10 mouse cellular contexts compared by ENCODE assay signal in the genomic region with DNA sequence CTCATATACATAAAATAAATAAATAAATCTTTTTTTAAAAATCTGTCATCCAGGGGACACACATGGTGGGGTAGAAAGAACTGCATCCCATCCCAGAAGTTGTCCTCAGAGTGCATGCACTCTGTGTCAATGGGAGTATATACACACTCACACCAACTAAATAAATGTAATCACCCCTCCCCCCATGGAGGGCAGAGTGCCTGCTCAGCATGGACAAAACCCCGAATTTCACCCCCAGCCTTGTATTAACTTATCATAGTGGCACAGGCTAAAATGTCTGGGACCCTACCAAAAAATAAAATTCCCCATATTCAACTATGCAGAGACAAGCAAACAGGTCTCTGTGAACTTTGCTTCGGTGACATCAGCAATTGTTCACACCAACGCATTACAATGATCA. TPM values are rescaled to one million over a fixed set of nuclear protein-coding genes. Genes with fewer than 3 reads are reported as not detected.
DNase-seq lines count a peak whose midpoint lies in the region; ATAC-seq and TF ChIP-seq lines count a peak whose summit lies in the region.
"Had no signal": no experiment of that assay in that cellular context is flagged by ENCODE, and none has a peak within 500 bp of the region (broad histone marks: within the 10 kb centered on the region; RNA-seq: fewer than 3 reads in every experiment).

No protein-coding gene starts in this region.

- no peak overlapping the region for H3K4me3 ChIP-seq in hindbrain, embryonic 12.5 days
- no peak overlapping the region for H3K4me3 ChIP-seq in hindbrain, embryonic 16.5 days (ENCODE audit: low read length)
- peak overlapping the region; percentile 52 to 66 for H3K4me3 ChIP-seq in MEL (ENCODE audit: control insufficient read depth in 1 of 2, insufficient read depth in 1 of 2, low read depth in 2 of 2, low read length in 2 of 2)
- H3K4me3 ChIP-seq in forebrain, embryonic 13.5 days = no peak overlapping the region
- peak overlapping the region; percentile 73 for H3K4me3 ChIP-seq in liver, embryonic 13.5 days (replicated peaks)

- no peak overlapping the region for H3K9ac ChIP-seq in hindbrain, embryonic 12.5 days
- H3K9ac ChIP-seq in hindbrain, embryonic 16.5 days (ENCODE audit: low read depth, low read length) = no peak overlapping the region
- peak overlapping the region; percentile 76 for H3K9ac ChIP-seq in MEL (ENCODE audit: control insufficient read depth, low read depth, low read length, poor library complexity, severe bottlenecking)
- H3K9ac ChIP-seq in forebrain, embryonic 13.5 days = no peak overlapping the region
- peak overlapping the region; percentile 76; the same call in 1 of the 2 replicates for H3K9ac ChIP-seq in liver, embryonic 13.5 days

- no peak for TF ChIP-seq RAD21 in MEL (IDR thresholded peaks at IDR 0.05; ENCODE audit: low read depth, low read length)

- no peak for ATAC-seq in hindbrain, embryonic 12.5 days (ENCODE audit: low FRiP score)
- no peak for ATAC-seq in hindbrain, embryonic 16.5 days
- no peak for ATAC-seq in forebrain, embryonic 13.5 days
- ATAC-seq in liver, embryonic 13.5 days (ENCODE audit: low read depth) = no peak

- TF ChIP-seq CTCF in MEL (IDR thresholded peaks at IDR 0.05 in 2 of 3, conservative IDR thresholded peaks at IDR 0.05 in 1 of 3; ENCODE audit: control insufficient read depth in 1 of 3, insufficient read depth in 1 of 3, low read depth in 2 of 3, low read length in 3 of 3, poor library complexity in 1 of 3, severe bottlenecking in 1 of 3) = no peak

- no peak overlapping the region for H3K27ac ChIP-seq in hindbrain, embryonic 12.5 days
- H3K27ac ChIP-seq in hindbrain, embryonic 16.5 days (ENCODE audit: low read depth, low read length) = no peak overlapping the region
- peak overlapping the region; percentile 87 for H3K27ac ChIP-seq in MEL (ENCODE audit: control insufficient read depth, low read depth, low read length)
- no peak overlapping the region for H3K27ac ChIP-seq in forebrain, embryonic 13.5 days
- H3K27ac ChIP-seq in liver, embryonic 13.5 days = no peak overlapping the region

- H3K9me3 ChIP-seq in hindbrain, embryonic 12.5 days (replicated peaks) = 0 out of 2 replicates have a peak, but pooled peaks cover 3% of the 10 kb centered on the region
- H3K9me3 ChIP-seq in hindbrain, embryonic 16.5 days (ENCODE audit: control insufficient read depth, low read length) = no peaks in the 10 kb centered on the region
- H3K9me3 ChIP-seq in MEL (replicated peaks; ENCODE audit: insufficient read depth, low read length) = no peaks in the 10 kb centered on the region
- H3K9me3 ChIP-seq in forebrain, embryonic 13.5 days (replicated peaks) = no peaks in the 10 kb centered on the region; the same call in 1 of the 2 replicates
- no peaks in the 10 kb centered on the region for H3K9me3 ChIP-seq in liver, embryonic 13.5 days (replicated peaks)
- H3K9me3 ChIP-seq: G1E had no signal

- H3K36me3 ChIP-seq in hindbrain, embryonic 12.5 days = no peaks in the 10 kb centered on the region
- H3K36me3 ChIP-seq in hindbrain, embryonic 16.5 days (ENCODE audit: control insufficient read depth, insufficient read depth, low read length) = no peaks in the 10 kb centered on the region
- peaks cover 2 to 15% of the 10 kb centered on the region in 2 experiments; a peak in 2 of 4 replicates for H3K36me3 ChIP-seq in MEL (ENCODE audit: control insufficient read depth in 1 of 2, insufficient read depth in 2 of 2, low read length in 2 of 2)
- H3K36me3 ChIP-seq in forebrain, embryonic 13.5 days (ENCODE audit: poor library complexity, severe bottlenecking) = no peaks in the 10 kb centered on the region
- peaks cover 25% of the 10 kb centered on the region for H3K36me3 ChIP-seq in liver, embryonic 13.5 days

- no peak for TF ChIP-seq POLR2A in MEL (IDR thresholded peaks at IDR 0.05; ENCODE audit: control insufficient read depth in 1 of 2, insufficient read depth in 1 of 2, low read depth in 1 of 2, low read length in 2 of 2, poor library complexity in 1 of 2)

- peaks cover 6% of the 10 kb centered on the region for H3K79me2 ChIP-seq in MEL (ENCODE audit: control insufficient read depth, insufficient read depth, low read length, poor library complexity)

- peak; percentile 70 for DNase-seq in MEL (ENCODE audit: low read depth, low spot score)
- no peak for DNase-seq in liver, embryonic 13.5 days
- no peak for DNase-seq in thymus, postnatal 36 days
- DNase-seq in right cerebral cortex, postnatal 36 days (ENCODE audit: low spot score in 2 of 2) = no peak
- DNase-seq: adrenal gland, adult 8-10 months had no signal

- peaks cover 16% of the 10 kb centered on the region for H3K4me1 ChIP-seq in hindbrain, embryonic 12.5 days
- peaks cover 8% of the 10 kb centered on the region for H3K4me1 ChIP-seq in hindbrain, embryonic 16.5 days (ENCODE audit: control insufficient read depth, insufficient read depth, low read depth, low read length)
- H3K4me1 ChIP-seq in MEL (ENCODE audit: control insufficient read depth in 1 of 2, insufficient read depth in 2 of 2, low read length in 2 of 2) = peaks cover 7 to 22% of the 10 kb centered on the region in 2 experiments
- H3K4me1 ChIP-seq in forebrain, embryonic 13.5 days = peaks cover 26% of the 10 kb centered on the region
- peaks cover 41% of the 10 kb centered on the region for H3K4me1 ChIP-seq in liver, embryonic 13.5 days (replicated peaks)

- H3K27me3 ChIP-seq in hindbrain, embryonic 12.5 days = peaks cover 13% of the 10 kb centered on the region
- peaks cover 8% of the 10 kb centered on the region for H3K27me3 ChIP-seq in hindbrain, embryonic 16.5 days (replicated peaks; ENCODE audit: control insufficient read depth, insufficient read depth, low read length)
- no peaks in the 10 kb centered on the region for H3K27me3 ChIP-seq in MEL (ENCODE audit: control insufficient read depth in 1 of 2, insufficient read depth in 2 of 2, low read length in 2 of 2)
- peaks cover 12% of the 10 kb centered on the region for H3K27me3 ChIP-seq in forebrain, embryonic 13.5 days
- H3K27me3 ChIP-seq in liver, embryonic 13.5 days = no peaks in the 10 kb centered on the region

- peak overlapping the region; percentile 59; the same call in 1 of the 2 replicates for H3K4me2 ChIP-seq in hindbrain, embryonic 12.5 days (replicated peaks)
- no peak overlapping the region for H3K4me2 ChIP-seq in hindbrain, embryonic 16.5 days (ENCODE audit: low read length)
- peak overlapping the region; percentile 69 for H3K4me2 ChIP-seq in forebrain, embryonic 13.5 days
- peak overlapping the region; percentile 76 for H3K4me2 ChIP-seq in liver, embryonic 13.5 days

- TF ChIP-seq EP300 in MEL (IDR thresholded peaks at IDR 0.05; ENCODE audit: low read depth in 1 of 2, low read length in 2 of 2) = no peak

- WGBS in hindbrain, embryonic 12.5 days = 83% methylated on average over 3 of the region's 3 CpGs
- 83% methylated on average over 3 of the region's 3 CpGs for WGBS in hindbrain, embryonic 16.5 days
- 74% methylated on average over 3 of the region's 3 CpGs for WGBS in forebrain, embryonic 13.5 days
- WGBS in liver, embryonic 13.5 days (ENCODE audit: insufficient replicate concordance) = 61% methylated on average over 3 of the region's 3 CpGs

RNA-seq across cellular contexts. Expression of gene Swsap1, which starts 0.9 kb away (rescaled TPM):
- polyA plus RNA-seq in hindbrain, embryonic 12.5 days (2016; fragmentation: Nextera tagmentation; extraction: Ambion mirVana) = 7.2 and 9.5 TPM in 2 replicates
- 8.1 and 8.7 TPM in 2 replicates for polyA plus RNA-seq in hindbrain, embryonic 16.5 days (2015; fragmentation: Nextera tagmentation; extraction: Ambion mirVana)
- total RNA-seq in MEL (2012; rRNA removed) = 12.7 and 17.2 TPM in 2 replicates
- polyA plus RNA-seq in MEL (2012; ENCODE audit: insufficient read depth in 1 of 2, insufficient read length in 2 of 2, low read depth in 1 of 2, low replicate concordance in 2 of 2, missing spikeins in 1 of 2) = 10 to 100 TPM in 1 of 2 experiments, not detected in 1; 19.3 TPM
- polyA plus RNA-seq in forebrain, embryonic 13.5 days (2015; fragmentation: Nextera tagmentation; extraction: Ambion mirVana) = 8.6 and 12.1 TPM in 2 replicates
- 2.1 and 2.6 TPM in 2 replicates for polyA plus RNA-seq in liver, embryonic 13.5 days (2015; fragmentation: Nextera tagmentation; extraction: Ambion mirVana)

RNA-seq across cellular contexts. Expression of gene Epor, which starts 8.7 kb away (rescaled TPM):
- 4.3 TPM in 2 replicates for polyA plus RNA-seq in hindbrain, embryonic 12.5 days (2016; fragmentation: Nextera tagmentation; extraction: Ambion mirVana)
- 1.2 and 1.4 TPM in 2 replicates for polyA plus RNA-seq in hindbrain, embryonic 16.5 days (2015; fragmentation: Nextera tagmentation; extraction: Ambion mirVana)
- 139 and 192 TPM in 2 replicates for total RNA-seq in MEL (2012; rRNA removed)
- polyA plus RNA-seq in MEL (2012; ENCODE audit: insufficient read depth in 1 of 2, insufficient read length in 2 of 2, low read depth in 1 of 2, low replicate concordance in 2 of 2, missing spikeins in 1 of 2) = 100 to 1,000 TPM in 1 of 2 experiments, not detected in 1; 440 TPM
- 0.99 and 1.9 TPM in 2 replicates for polyA plus RNA-seq in forebrain, embryonic 13.5 days (2015; fragmentation: Nextera tagmentation; extraction: Ambion mirVana)
- 143 and 144 TPM in 2 replicates for polyA plus RNA-seq in liver, embryonic 13.5 days (2015; fragmentation: Nextera tagmentation; extraction: Ambion mirVana)
- total RNA-seq: neutrophil, adult 5-6 weeks had no signal

RNA-seq across cellular contexts. Expression of gene Plppr2, which starts 17.8 kb away (rescaled TPM):
- polyA plus RNA-seq in hindbrain, embryonic 12.5 days (2016; fragmentation: Nextera tagmentation; extraction: Ambion mirVana) = 48.3 and 54.9 TPM in 2 replicates
- polyA plus RNA-seq in hindbrain, embryonic 16.5 days (2015; fragmentation: Nextera tagmentation; extraction: Ambion mirVana) = 106 and 115 TPM in 2 replicates
- 1.3 and 1.4 TPM in 2 replicates for total RNA-seq in MEL (2012; rRNA removed)
- polyA plus RNA-seq in MEL (2012; ENCODE audit: insufficient read depth in 1 of 2, insufficient read length in 2 of 2, low read depth in 1 of 2, low replicate concordance in 2 of 2, missing spikeins in 1 of 2) = 10 to 100 TPM in 1 of 2 experiments, not detected in 1; 13.9 TPM
- polyA plus RNA-seq in forebrain, embryonic 13.5 days (2015; fragmentation: Nextera tagmentation; extraction: Ambion mirVana) = 37.8 and 44.1 TPM in 2 replicates
- polyA plus RNA-seq in liver, embryonic 13.5 days (2015; fragmentation: Nextera tagmentation; extraction: Ambion mirVana) = 0.99 and 1.4 TPM in 2 replicates
- total RNA-seq: neutrophil, adult 5-6 weeks had no signal

RNA-seq across cellular contexts. Expression of gene Tmem205, which starts 27.3 kb away (rescaled TPM):
- 37.0 and 37.5 TPM in 2 replicates for polyA plus RNA-seq in hindbrain, embryonic 12.5 days (2016; fragmentation: Nextera tagmentation; extraction: Ambion mirVana)
- 56.5 and 61.0 TPM in 2 replicates for polyA plus RNA-seq in hindbrain, embryonic 16.5 days (2015; fragmentation: Nextera tagmentation; extraction: Ambion mirVana)
- 118 and 128 TPM in 2 replicates for total RNA-seq in MEL (2012; rRNA removed)
- polyA plus RNA-seq in MEL (2012; ENCODE audit: insufficient read depth in 1 of 2, insufficient read length in 2 of 2, low read depth in 1 of 2, low replicate concordance in 2 of 2, missing spikeins in 1 of 2) = 100 to 1,000 TPM in 1 of 2 experiments, not detected in 1; 114 TPM
- 42.2 and 42.3 TPM in 2 replicates for polyA plus RNA-seq in forebrain, embryonic 13.5 days (2015; fragmentation: Nextera tagmentation; extraction: Ambion mirVana)
- polyA plus RNA-seq in liver, embryonic 13.5 days (2015; fragmentation: Nextera tagmentation; extraction: Ambion mirVana) = 49.5 and 57.2 TPM in 2 replicates

RNA-seq across cellular contexts. Expression of gene Ccdc159, which starts 27.4 kb away (rescaled TPM):
- 8.8 and 9.2 TPM in 2 replicates for polyA plus RNA-seq in hindbrain, embryonic 12.5 days (2016; fragmentation: Nextera tagmentation; extraction: Ambion mirVana)
- 9.7 and 9.8 TPM in 2 replicates for polyA plus RNA-seq in hindbrain, embryonic 16.5 days (2015; fragmentation: Nextera tagmentation; extraction: Ambion mirVana)
- total RNA-seq in MEL (2012; rRNA removed) = 1.0 and 1.4 TPM in 2 replicates
- 1 to 10 TPM in 1 of 2 experiments, not detected in 1; 6.4 TPM for polyA plus RNA-seq in MEL (2012; ENCODE audit: insufficient read depth in 1 of 2, insufficient read length in 2 of 2, low read depth in 1 of 2, low replicate concordance in 2 of 2, missing spikeins in 1 of 2)
- polyA plus RNA-seq in forebrain, embryonic 13.5 days (2015; fragmentation: Nextera tagmentation; extraction: Ambion mirVana) = 5.0 and 6.6 TPM in 2 replicates
- polyA plus RNA-seq in liver, embryonic 13.5 days (2015; fragmentation: Nextera tagmentation; extraction: Ambion mirVana) = 1.0 and 1.2 TPM in 2 replicates
- total RNA-seq: neutrophil, adult 5-6 weeks had no signal

Comparison
In these comparisons a context has a peak if more than half of its experiments do, and no peak if none do; other contexts are left out.
1. H3K4me3 ChIP-seq: peak in MEL (2 of 2) and liver, embryonic 13.5 days (single experiment); none in hindbrain, embryonic 12.5 days (single experiment), hindbrain, embryonic 16.5 days (single experiment) and forebrain, embryonic 13.5 days (single experiment).
2. H3K9ac ChIP-seq: peak in MEL (single experiment) and liver, embryonic 13.5 days (single experiment); none in hindbrain, embryonic 12.5 days (single experiment), hindbrain, embryonic 16.5 days (single experiment) and forebrain, embryonic 13.5 days (single experiment).
3. RNA of gene Epor, which starts 8.7 kb away (polyA plus RNA-seq): 440 TPM in MEL and 143 to 144 TPM in liver, embryonic 13.5 days; 4.3 TPM in hindbrain, embryonic 12.5 days, 1.2 to 1.4 TPM in hindbrain, embryonic 16.5 days and 0.99 to 1.9 TPM in forebrain, embryonic 13.5 days; every median in the first group is over 10 times any median in the second.